In the genomic region with DNA sequence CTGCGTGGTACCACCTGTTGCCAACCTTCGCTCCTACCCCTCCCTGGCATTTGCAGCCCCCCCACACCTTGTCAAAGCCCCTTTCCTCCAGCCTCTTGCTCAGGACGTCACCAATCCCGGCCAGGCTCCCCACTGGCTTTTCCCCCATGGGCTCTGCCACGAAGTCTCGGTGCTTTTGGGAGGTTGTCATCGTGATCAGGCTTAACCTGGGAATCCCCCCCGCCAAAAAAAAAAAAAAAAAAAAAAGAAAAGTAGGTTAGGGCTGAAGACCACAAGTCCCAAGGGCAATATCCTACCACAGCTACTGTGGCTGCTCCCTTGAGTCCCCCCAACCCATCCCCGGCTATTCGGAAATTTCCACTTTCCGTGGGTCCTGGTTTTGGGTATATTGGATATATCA, we compare ENCODE assay signal across 9 mouse cellular contexts. TPM values are rescaled to one million over a fixed set of nuclear protein-coding genes. Genes with fewer than 3 reads are reported as not detected.
DNase-seq lines count a peak whose midpoint lies in the region; ATAC-seq and TF ChIP-seq lines count a peak whose summit lies in the region.
"Had no signal": no experiment of that assay in that cellular context is flagged by ENCODE, and none has a peak within 500 bp of the region (broad histone marks: within the 10 kb centered on the region; RNA-seq: fewer than 3 reads in every experiment).

No protein-coding gene starts in this region.

- no peak for TF ChIP-seq POLR2A in heart, adult 2 months (IDR thresholded peaks at IDR 0.05; ENCODE audit: insufficient read depth, low read depth, low read length)

- peak overlapping the region; percentile 91 for H3K27ac ChIP-seq in heart, adult 2 months
- H3K27ac ChIP-seq in forebrain, embryonic 10.5 days: peak overlapping the region; percentile 99
- peak overlapping the region; percentile 92 for H3K27ac ChIP-seq in liver, embryonic 11.5 days (ENCODE audit: low read depth, low read length)

- WGBS in heart, adult 2 months: 15% methylated on average over 11 of the region's 11 CpGs
- WGBS in forebrain, embryonic 10.5 days: 19% methylated on average over 11 of the region's 11 CpGs
- 14% methylated on average over 11 of the region's 11 CpGs for WGBS in liver, embryonic 11.5 days

- no peak for TF ChIP-seq CTCF in heart, adult 2 months (IDR thresholded peaks at IDR 0.05)

- H3K4me3 ChIP-seq in heart, adult 2 months: peak overlapping the region; percentile 91
- peak overlapping the region; percentile 96 for H3K4me3 ChIP-seq in forebrain, embryonic 10.5 days
- H3K4me3 ChIP-seq in liver, embryonic 11.5 days (ENCODE audit: low read depth, low read length): peak overlapping the region; percentile 88

- peaks cover 10% of the 10 kb centered on the region for H3K4me1 ChIP-seq in heart, adult 2 months (ENCODE audit: control insufficient read depth, insufficient read depth, low read length)
- peaks cover 28% of the 10 kb centered on the region for H3K4me1 ChIP-seq in forebrain, embryonic 10.5 days
- H3K4me1 ChIP-seq in liver, embryonic 11.5 days (replicated peaks; ENCODE audit: control insufficient read depth, insufficient read depth, low read length): peaks cover 17% of the 10 kb centered on the region

- ATAC-seq in liver, embryonic 11.5 days (replicated peaks; ENCODE audit: low FRiP score): no peak

- H3K36me3 ChIP-seq in heart, adult 2 months (ENCODE audit: control insufficient read depth, insufficient read depth, low read length): no peaks in the 10 kb centered on the region
- peaks cover 55% of the 10 kb centered on the region for H3K36me3 ChIP-seq in forebrain, embryonic 10.5 days (replicated peaks)
- H3K36me3 ChIP-seq in liver, embryonic 11.5 days (ENCODE audit: control insufficient read depth, insufficient read depth, low read length): peaks cover 38% of the 10 kb centered on the region

- H3K9me3 ChIP-seq in forebrain, embryonic 10.5 days: no peaks in the 10 kb centered on the region
- no peaks in the 10 kb centered on the region for H3K9me3 ChIP-seq in liver, embryonic 11.5 days (ENCODE audit: control insufficient read depth, low read length)

- peaks cover 6% of the 10 kb centered on the region for H3K79me2 ChIP-seq in heart, adult 2 months (replicated peaks; ENCODE audit: control insufficient read depth, insufficient read depth, low read length)

- no peak for DNase-seq in heart, adult 2 months
- DNase-seq in heart, adult 18-20 months: no peak
- peak; percentile 72 for DNase-seq in CD4-positive helper T cell, adult 2 months (ENCODE audit: low read depth, low spot score)
- DNase-seq in forebrain, embryonic 10.5 days (ENCODE audit: extremely low spot score, low spot score): no peak
- peak; percentile 43 for DNase-seq in liver, embryonic 11.5 days (ENCODE audit: low spot score)
- DNase-seq in layer of hippocampus, adult 11-12 months (ENCODE audit: low spot score): no peak
- DNase-seq in right cerebral cortex, postnatal 25 days: no peak
- DNase-seq in gastrocnemius, postnatal 4 days (ENCODE audit: low spot score in 2 of 2): no peak

- H3K4me2 ChIP-seq in liver, embryonic 11.5 days: peak overlapping the region; percentile 98

- no peaks in the 10 kb centered on the region for H3K27me3 ChIP-seq in heart, adult 2 months (ENCODE audit: control insufficient read depth, insufficient read depth, low read length)
- no peaks in the 10 kb centered on the region for H3K27me3 ChIP-seq in forebrain, embryonic 10.5 days (ENCODE audit: poor library complexity, severe bottlenecking)
- H3K27me3 ChIP-seq in liver, embryonic 11.5 days (replicated peaks; ENCODE audit: control insufficient read depth, insufficient read depth, low read length): no peaks in the 10 kb centered on the region
- H3K27me3 ChIP-seq: Patski had no signal

- H3K9ac ChIP-seq in heart, adult 2 months (ENCODE audit: low read depth, low read length): peak overlapping the region; percentile 61
- peak overlapping the region; percentile 96 for H3K9ac ChIP-seq in liver, embryonic 11.5 days (ENCODE audit: low read depth, low read length)

- intact Hi-C loops in heart, adult 2 months (cut with DNase I): loop anchor here (1.0 to 2.0 kb wide), 4 partner anchors 23 to 121 kb away; a partner anchor contains a TSS

- no peak for TF ChIP-seq EP300 in heart, adult 2 months (IDR thresholded peaks at IDR 0.05; ENCODE audit: insufficient read depth, low read depth, low read length)

RNA-seq across cellular contexts. Expression of a gene that starts 0.8 kb away (rescaled TPM):
- 10 to 100 TPM; 16.3 to 19.5 TPM for total RNA-seq in heart, adult 2 months (2021)
- 18.5 and 28.1 TPM in 2 replicates for polyA plus RNA-seq in heart, adult 2 months (2012; rRNA removed)
- total RNA-seq in heart, adult 18-20 months (2021): 10 to 100 TPM; 18.8 to 19.7 TPM
- polyA plus RNA-seq in forebrain, embryonic 10.5 days (2016; fragmentation: Nextera tagmentation; extraction: Ambion mirVana): 90.6 and 95.3 TPM in 2 replicates
- 72.9 and 76.5 TPM in 2 replicates for polyA plus RNA-seq in liver, embryonic 11.5 days (2014; fragmentation: Nextera tagmentation; extraction: Ambion mirVana)
- 10 to 100 TPM; 23.7 to 23.8 TPM for total RNA-seq in gastrocnemius, postnatal 4 days (2021)

RNA-seq across cellular contexts. Expression of a gene that starts 1.2 kb away (rescaled TPM):
- total RNA-seq in heart, adult 2 months (2021): 100 to 1,000 TPM; 113 to 133 TPM
- 148 and 173 TPM in 2 replicates for polyA plus RNA-seq in heart, adult 2 months (2012; rRNA removed)
- 100 to 1,000 TPM; 121 to 125 TPM for total RNA-seq in heart, adult 18-20 months (2021)
- 614 and 621 TPM in 2 replicates for polyA plus RNA-seq in forebrain, embryonic 10.5 days (2016; fragmentation: Nextera tagmentation; extraction: Ambion mirVana)
- 601 and 643 TPM in 2 replicates for polyA plus RNA-seq in liver, embryonic 11.5 days (2014; fragmentation: Nextera tagmentation; extraction: Ambion mirVana)
- total RNA-seq in gastrocnemius, postnatal 4 days (2021): 100 to 1,000 TPM; 131 to 137 TPM

RNA-seq across cellular contexts. Expression of a gene that starts 16.4 kb away (rescaled TPM):
- 10 to 100 TPM; 10.9 to 16.8 TPM for total RNA-seq in heart, adult 2 months (2021)
- 5.7 and 10.4 TPM in 2 replicates for polyA plus RNA-seq in heart, adult 2 months (2012; rRNA removed)
- 10 to 100 TPM; 17.3 to 21.4 TPM for total RNA-seq in heart, adult 18-20 months (2021)
- 0.56 TPM in 1 of 2 replicates, not detected in the other for polyA plus RNA-seq in forebrain, embryonic 10.5 days (2016; fragmentation: Nextera tagmentation; extraction: Ambion mirVana)
- not detected in 2 replicates for polyA plus RNA-seq in liver, embryonic 11.5 days (2014; fragmentation: Nextera tagmentation; extraction: Ambion mirVana)
- total RNA-seq in gastrocnemius, postnatal 4 days (2021): 1 to 10 TPM; 1.3 to 1.7 TPM

RNA-seq across cellular contexts. Expression of a gene that starts 22.8 kb away (rescaled TPM):
- total RNA-seq in heart, adult 2 months (2021): 10 to 100 TPM; 47.3 to 51.8 TPM
- 10.6 and 22.1 TPM in 2 replicates for polyA plus RNA-seq in heart, adult 2 months (2012; rRNA removed)
- total RNA-seq in heart, adult 18-20 months (2021): 10 to 100 TPM; 47.8 to 48.1 TPM
- polyA plus RNA-seq in forebrain, embryonic 10.5 days (2016; fragmentation: Nextera tagmentation; extraction: Ambion mirVana): 96.6 and 97.6 TPM in 2 replicates
- 62.7 and 73.3 TPM in 2 replicates for polyA plus RNA-seq in liver, embryonic 11.5 days (2014; fragmentation: Nextera tagmentation; extraction: Ambion mirVana)
- 10 to 100 TPM; 53.3 to 56.8 TPM for total RNA-seq in gastrocnemius, postnatal 4 days (2021)

RNA-seq across cellular contexts. Expression of a gene that starts 30.2 kb away (rescaled TPM):
- total RNA-seq in heart, adult 2 months (2021): not detected
- polyA plus RNA-seq in heart, adult 2 months (2012; rRNA removed): 0.16 TPM in 1 of 2 replicates, not detected in the other
- total RNA-seq in heart, adult 18-20 months (2021): not detected
- polyA plus RNA-seq in forebrain, embryonic 10.5 days (2016; fragmentation: Nextera tagmentation; extraction: Ambion mirVana): not detected in 2 replicates
- polyA plus RNA-seq in liver, embryonic 11.5 days (2014; fragmentation: Nextera tagmentation; extraction: Ambion mirVana): not detected in 2 replicates
- total RNA-seq in gastrocnemius, postnatal 4 days (2021): not detected
- polyA plus RNA-seq: Patski had no signal

Comparison
In these comparisons a context has a peak if more than half of its experiments do, and no peak if none do; other contexts are left out.
1. DNase-seq: peak in CD4-positive helper T cell, adult 2 months (single experiment) and liver, embryonic 11.5 days (single experiment); none in heart, adult 2 months (0 of 2), heart, adult 18-20 months (0 of 2), forebrain, embryonic 10.5 days (single experiment), layer of hippocampus, adult 11-12 months (single experiment), right cerebral cortex, postnatal 25 days (single experiment) and gastrocnemius, postnatal 4 days (0 of 2).
2. RNA of a gene that starts 16.4 kb away (total RNA-seq): 17.3 to 21.4 TPM in heart, adult 18-20 months and 10.9 to 16.8 TPM in heart, adult 2 months; 1.3 to 1.7 TPM in gastrocnemius, postnatal 4 days; every median in the first group is over 4 times any median in the second.
3. Peak in every context shown above with its lines, with median percentiles within 50 percentile points of each other: H3K27ac ChIP-seq and H3K4me3 ChIP-seq.